Mouse (Mus musculus): ENCODE measurements around the gene Stab2.

Gene Stab2

GRCm38 (mm10) chr10:86890166-86890930, 117.5 kb downstream of the Stab2 start:
- DNase-seq, result no peak

GRCm38 (mm10) chr10:86889440-86889839, 118.4 kb downstream of the Stab2 start:
- DNase-seq, result no peak

- no peak for DNase-seq
Observed at GRCm38 (mm10) chr10:86886434-86886833, 121.4 kb downstream of the Stab2 start.

DNA sequence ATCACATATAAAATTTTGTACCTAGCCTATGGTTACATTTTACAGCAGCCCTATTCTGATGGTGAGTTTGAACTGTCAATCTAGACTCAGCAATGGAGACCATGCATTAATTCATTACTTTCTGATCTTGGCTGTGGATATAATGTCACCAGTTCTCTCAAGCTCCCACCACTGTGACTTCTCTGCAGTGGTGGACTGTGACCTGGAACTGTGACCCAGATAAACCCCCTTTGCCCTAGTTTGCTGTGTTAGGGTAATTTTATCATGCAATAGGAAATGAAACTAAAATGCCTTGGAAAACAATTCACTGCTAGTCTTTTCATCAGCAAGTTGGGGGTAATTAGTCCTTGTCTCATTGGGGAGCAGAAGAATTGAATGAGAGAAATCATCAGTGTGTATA, 126.4 kb downstream of the Stab2 start:
- no peak for DNase-seq

DNA sequence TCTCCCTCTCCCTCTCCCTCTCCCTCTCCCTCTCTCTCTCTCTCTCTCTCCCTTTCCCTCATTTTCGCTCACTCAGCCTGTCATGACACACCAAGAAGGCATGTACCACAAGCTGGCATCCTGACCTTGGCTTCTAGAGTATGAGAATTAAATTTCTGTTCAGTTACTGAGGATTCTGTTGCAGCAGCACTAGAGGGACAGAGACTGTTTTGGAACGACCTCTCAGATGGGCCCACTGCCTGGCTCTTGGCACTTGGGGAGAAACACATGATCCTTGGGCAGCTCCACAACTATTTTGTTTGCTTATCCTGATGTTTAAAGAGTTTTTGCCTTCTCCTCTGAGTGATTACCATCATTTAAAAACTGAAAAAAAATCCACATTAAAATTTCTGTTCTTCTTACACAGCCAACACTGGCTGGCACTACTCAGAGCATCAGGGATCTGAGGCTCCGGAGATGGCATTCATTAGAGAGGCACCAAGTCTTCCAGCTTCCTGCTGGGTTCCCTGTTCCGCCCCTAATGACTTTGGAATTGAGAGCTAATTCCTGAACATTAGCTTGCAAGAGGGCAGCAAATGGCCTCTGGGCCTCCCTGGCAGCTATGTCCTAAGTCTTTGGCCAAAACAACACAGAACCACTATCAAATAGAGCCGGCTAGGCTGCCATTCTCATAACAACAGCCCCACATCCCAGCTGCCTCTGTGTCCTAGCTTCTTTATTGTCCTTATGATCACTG, 127.6 kb downstream of the Stab2 start:
- DNase-seq, result no peak

- no peak for DNase-seq
Observed at GRCm38 (mm10) chr10:86878721-86879120, 129.1 kb downstream of the Stab2 start.

DNA sequence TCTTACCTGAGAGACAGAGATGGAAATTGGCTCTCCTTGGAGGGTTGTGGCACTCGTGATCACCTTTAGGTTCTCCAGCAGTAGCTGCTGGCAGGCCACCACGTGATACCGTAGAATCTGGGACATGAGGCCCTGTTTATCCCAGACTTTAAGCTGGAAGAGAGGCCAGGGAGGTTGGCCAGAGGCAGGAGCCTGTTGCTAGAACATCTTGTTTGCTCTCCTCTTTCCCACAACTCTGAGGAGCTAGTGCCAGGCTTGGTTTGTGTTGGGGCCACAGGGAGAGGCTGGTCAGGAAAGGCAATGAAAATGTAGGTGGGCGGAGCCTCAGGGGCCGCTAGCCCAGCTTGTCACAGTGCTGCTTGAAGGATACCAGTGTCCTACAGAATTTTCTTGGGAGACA, 135.2 kb downstream of the Stab2 start:
- no peak for DNase-seq

DNA sequence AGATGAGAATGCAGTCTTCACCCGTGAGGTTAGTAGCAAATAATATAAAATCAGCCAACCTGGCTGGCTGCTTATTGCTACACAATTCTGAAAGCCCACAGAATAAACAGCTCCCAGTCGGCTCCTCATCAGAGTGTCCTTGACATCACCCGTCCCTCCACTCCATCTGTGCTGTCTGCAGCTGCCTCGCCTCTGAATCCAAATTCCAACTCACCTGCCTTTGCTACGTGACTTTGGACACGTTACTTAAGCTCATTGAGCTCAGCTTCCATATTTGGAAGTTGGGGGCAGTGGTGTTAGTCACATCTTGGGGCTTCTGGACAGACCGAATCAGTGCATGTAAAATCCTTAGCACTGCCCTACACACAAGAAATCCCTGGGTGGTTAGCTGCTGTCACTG, 135.7 kb downstream of the Stab2 start:
- no peak for DNase-seq

DNA sequence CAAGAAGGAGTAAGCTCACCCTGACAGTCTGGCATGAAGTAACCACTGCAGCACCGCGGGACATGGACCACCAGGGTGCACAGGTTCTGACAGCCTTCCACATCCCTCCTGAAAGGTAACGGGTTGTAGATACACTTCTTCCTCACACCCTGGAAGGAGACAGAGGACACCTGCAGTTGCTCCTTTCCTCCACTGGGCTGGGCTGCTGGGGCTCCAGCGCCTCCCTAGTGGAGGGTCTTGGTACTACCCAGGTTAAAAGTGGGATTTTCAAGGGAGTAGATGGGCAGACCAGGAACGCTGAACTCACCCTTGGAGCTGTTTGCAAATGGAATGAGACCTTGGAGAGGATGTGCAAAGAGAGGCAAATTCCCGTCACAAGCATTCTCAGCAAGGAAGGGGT, 144.4 kb downstream of the Stab2 start:
- DNase-seq, result no peak

- peak; percentile 21 for DNase-seq
Observed at GRCm38 (mm10) chr10:86862496-86862895, 145.3 kb downstream of the Stab2 start.

DNA sequence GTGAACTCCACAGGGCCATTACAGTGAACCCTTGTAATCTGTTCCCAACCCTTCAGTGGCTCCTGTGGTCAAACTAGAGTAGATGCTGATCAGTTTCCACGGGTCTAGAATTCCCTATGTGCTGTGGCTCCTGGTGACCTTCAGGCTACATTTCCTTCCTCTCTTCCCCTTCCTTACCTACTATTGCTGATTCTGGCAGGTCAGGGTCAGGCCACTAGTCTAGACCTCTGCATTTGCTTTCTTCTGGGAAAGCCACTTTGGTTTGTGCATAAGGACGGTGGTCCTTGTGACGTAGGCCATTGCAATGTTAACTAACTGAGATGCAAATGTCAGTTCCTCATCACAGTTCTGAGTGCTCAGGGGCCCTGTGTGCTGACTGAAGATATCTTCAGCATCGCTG, 147.4 kb downstream of the Stab2 start:
- no peak for DNase-seq

DNA sequence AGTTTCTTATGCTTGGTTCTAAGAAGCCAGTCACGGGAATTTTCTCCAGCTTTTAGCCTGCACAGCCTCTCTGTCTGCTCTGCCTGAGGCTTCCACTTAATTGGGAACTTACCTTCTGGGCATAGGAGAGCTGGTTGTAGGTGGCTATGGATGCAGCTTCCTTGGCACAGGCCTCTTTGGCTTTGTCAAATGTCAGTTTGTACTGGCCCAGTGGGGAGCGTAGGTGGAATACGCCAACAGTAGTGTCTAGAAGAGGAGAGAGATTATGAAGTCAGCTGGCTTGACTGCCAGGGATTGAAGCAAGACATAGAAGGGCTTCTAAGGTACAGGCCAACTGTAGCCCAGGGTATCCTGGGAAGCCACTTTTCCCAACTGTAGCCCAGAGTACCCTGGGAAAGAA, 154.4 kb downstream of the Stab2 start:
- DNase-seq, result no peak

- DNase-seq, result no peak
Observed at GRCm38 (mm10) chr10:86852160-86852559, 155.7 kb downstream of the Stab2 start.

DNA sequence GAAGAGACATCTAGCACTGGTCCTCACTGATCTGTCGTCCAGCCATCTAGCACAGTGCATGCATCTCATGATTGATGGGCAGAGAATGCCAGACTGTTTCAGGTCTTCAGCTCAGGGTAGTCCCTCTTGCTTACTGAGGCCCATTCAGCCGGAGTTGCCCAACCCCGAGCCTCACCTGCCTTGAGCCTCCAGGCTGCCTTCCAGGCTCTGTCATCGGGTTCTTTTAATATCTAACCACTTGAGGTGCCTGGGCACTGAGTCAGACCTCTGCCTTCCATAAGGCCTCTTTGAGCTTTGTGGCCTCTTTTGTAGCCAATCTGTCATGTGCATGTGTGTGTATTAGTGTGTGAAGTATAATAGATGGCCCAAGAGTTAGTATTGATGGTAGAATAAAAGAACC, 158.3 kb downstream of the Stab2 start:
- DNase-seq, result no peak

GRCm38 (mm10) chr10:86849087-86849486, 158.7 kb downstream of the Stab2 start:
- no peak for DNase-seq

DNA sequence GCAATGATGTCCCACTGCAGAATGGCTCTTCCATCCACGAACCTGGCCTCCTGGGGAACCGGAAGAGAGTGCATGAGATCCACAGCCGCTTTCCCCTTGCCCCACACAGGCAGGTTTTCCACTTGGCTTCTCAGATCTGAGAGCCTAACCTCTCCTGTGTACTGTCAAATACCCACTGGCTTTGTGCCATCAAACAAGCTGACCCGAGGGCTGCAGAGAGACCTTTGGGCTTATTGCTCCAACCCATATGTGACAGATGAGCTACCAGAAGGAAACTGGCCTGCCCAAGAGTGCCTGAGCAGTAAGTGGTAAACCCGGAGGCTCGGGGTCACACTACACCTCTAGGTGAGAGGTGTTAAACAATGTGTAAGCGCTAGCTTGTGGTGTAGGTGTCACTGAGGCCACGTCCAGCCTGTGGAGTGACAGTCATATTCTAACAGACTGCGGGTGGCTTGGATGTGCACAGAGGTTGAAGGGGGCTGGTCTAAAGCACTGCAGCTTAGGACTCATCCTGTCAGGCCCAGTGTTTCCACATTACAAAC, 160.8 kb downstream of the Stab2 start:
- DNase-seq, result peak; percentile 26

- no peak for DNase-seq
Observed at GRCm38 (mm10) chr10:86842659-86843058, 165.2 kb downstream of the Stab2 start.

GRCm38 (mm10) chr10:86838827-86839226, 169.0 kb downstream of the Stab2 start:
- no peak for DNase-seq

GRCm38 (mm10) chr10:86836784-86837183, 171.0 kb downstream of the Stab2 start:
- no peak for DNase-seq

DNA sequence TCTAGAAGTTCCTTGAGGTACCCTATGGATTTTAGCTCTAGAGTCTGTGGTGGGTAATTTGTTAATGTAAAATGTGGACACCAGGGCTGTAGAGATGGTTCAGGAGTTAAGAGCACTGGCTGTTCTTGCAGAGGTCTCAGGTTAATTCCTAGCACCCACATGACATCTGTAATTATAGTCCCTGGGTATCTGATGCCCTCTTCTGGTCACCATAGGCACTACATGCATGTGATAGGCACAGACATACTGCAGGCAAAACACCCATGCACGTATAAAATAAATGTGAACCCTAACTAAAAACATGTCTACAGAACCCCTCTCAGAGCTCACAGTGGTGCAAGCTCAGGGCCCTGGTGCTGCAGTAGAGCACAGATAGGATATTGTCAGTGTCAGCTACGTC, 178.3 kb downstream of the Stab2 start:
- no peak for DNase-seq

GRCm38 (mm10) chr10:86828221-86829135, 179.3 kb downstream of the Stab2 start:
- DNase-seq, result peak; percentile 33

DNA sequence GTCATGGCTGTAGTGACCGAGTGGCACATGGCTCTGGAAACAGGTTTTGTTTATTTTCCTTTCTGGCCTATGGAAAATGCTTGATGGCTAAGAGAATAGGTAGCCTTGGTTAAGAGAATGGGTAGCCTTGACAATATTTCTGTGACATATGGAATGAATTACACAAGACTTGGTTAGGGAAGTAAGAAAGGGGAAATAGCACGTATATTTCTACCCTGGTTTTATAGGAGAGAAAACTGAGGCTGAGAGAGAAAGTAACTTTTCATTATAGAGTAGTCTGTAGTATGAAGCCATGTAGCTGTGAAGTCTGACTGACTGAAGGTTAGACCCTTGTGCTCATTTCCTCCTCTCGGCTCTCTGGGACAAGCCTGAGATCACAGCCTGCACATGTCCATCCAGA, 180.9 kb downstream of the Stab2 start:
- DNase-seq, result no peak
